Mouse (Mus musculus) heart, embryonic 13.5 days (tissue): ENCODE measurements around the gene Mylk. TPM values are rescaled to one million over a fixed set of nuclear protein-coding genes. Genes with fewer than 3 reads are reported as not detected.
A peak's percentile ranks its signal among the peaks of the same experiment; 100 is the strongest.

Experiments used
- ATAC-seq: fragments of 200-750 bp; cut with Nextera tagmentation; 2 replicates; pipeline ENCODE4 v1.8.0; 2017; ENCODE audit warnings: moderate TSS enrichment; ENCODE audit not compliant: insufficient number of reproducible peaks, low FRiP score, low TSS enrichment; ENCODE audit errors: extremely low read depth
- H3K27ac ChIP-seq: fragments of 300-500 bp; sonication (generic); replicated peaks from 2 replicates; pipeline ENCODE4 v1.5.1; 2015; ENCODE audit warnings: moderate library complexity, mild to moderate bottlenecking, inconsistent platforms
- H3K27me3 ChIP-seq: fragments of 300-500 bp; sonication (generic); replicated peaks from 2 replicates; pipeline ENCODE4 v1.6.1; 2015; ENCODE audit warnings: mild to moderate bottlenecking, inconsistent platforms
- H3K36me3 ChIP-seq: fragments of 300-500 bp; sonication (generic); 2 replicates; pipeline ENCODE4 v1.6.1; 2015; ENCODE audit warnings: mild to moderate bottlenecking, inconsistent platforms
- H3K4me1 ChIP-seq: fragments of 300-500 bp; sonication (generic); 2 replicates; pipeline ENCODE4 v1.6.1; 2015; ENCODE audit warnings: inconsistent platforms
- H3K4me2 ChIP-seq: fragments of 300-500 bp; sonication (generic); 2 replicates; pipeline ENCODE4 v1.6.1; 2015; ENCODE audit warnings: inconsistent platforms, mild to moderate bottlenecking, moderate library complexity
- H3K4me3 ChIP-seq: fragments of 300-500 bp; sonication (generic); 2 replicates; pipeline ENCODE4 v1.5.1; 2015; ENCODE audit warnings: moderate library complexity, mild to moderate bottlenecking, inconsistent platforms
- H3K9ac ChIP-seq: fragments of 300-500 bp; sonication (generic); 2 replicates; pipeline ENCODE4 v1.6.1; 2015; ENCODE audit warnings: inconsistent platforms, mild to moderate bottlenecking, moderate library complexity
- H3K9me3 ChIP-seq: fragments of 300-500 bp; sonication (generic); 2 replicates; pipeline ENCODE4 v1.6.1; 2016; ENCODE audit warnings: inconsistent platforms
- WGBS: fragments of 180-500 bp; shearing (Covaris S2); methylation state at CpG from one replicate; pipeline ENCODE4 v1.1.7; 2015; ENCODE audit warnings: mixed read lengths; 5-methylcytosine and 5-hydroxymethylcytosine counted together
- polyA plus RNA-seq: library from polyadenylated mRNA; unstranded; fragments of >200 nt; fragmentation: Nextera tagmentation; extraction: Ambion mirVana; gene quantifications from 2 replicates; pipeline ENCODE4 v1.2.1, GENCODE M21; 2015

Gene Mylk
- polyA plus RNA-seq, 1 experiment from 2014 or later = 9.1 TPM

GRCm38 (mm10) chr16:34895916-34896315 lies 150.9 kb downstream of the Mylk start:
- Histone ChIP-seq H3K27me3 (peaks cover 3% of the 10 kb centered on the region; the same call in 1 of the 2 replicates), H3K9me3 (no peaks in the 10 kb centered on the region), H3K9ac (no peak overlapping the region), H3K36me3 (no peaks in the 10 kb centered on the region), H3K4me1 (peaks cover 20% of the 10 kb centered on the region), H3K27ac (no peak overlapping the region), H3K4me2 (no peak overlapping the region), H3K4me3 (no peak overlapping the region)
- 79% methylated on average over 10 of the region's 10 CpGs for WGBS
- no peak for ATAC-seq

GRCm38 (mm10) chr16:34896996-34897395 lies 152.0 kb downstream of the Mylk start:
- Histone ChIP-seq H3K4me1 (peaks cover 30% of the 10 kb centered on the region), H3K27ac (no peak overlapping the region), H3K4me3 (no peak overlapping the region), H3K36me3 (no peaks in the 10 kb centered on the region), H3K4me2 (no peak overlapping the region), H3K9ac (no peak overlapping the region), H3K27me3 (peaks cover 8% of the 10 kb centered on the region; the same call in 1 of the 2 replicates), H3K9me3 (no peaks in the 10 kb centered on the region)
- no peak for ATAC-seq
- 60% methylated on average over 3 of the region's 3 CpGs for WGBS

DNA sequence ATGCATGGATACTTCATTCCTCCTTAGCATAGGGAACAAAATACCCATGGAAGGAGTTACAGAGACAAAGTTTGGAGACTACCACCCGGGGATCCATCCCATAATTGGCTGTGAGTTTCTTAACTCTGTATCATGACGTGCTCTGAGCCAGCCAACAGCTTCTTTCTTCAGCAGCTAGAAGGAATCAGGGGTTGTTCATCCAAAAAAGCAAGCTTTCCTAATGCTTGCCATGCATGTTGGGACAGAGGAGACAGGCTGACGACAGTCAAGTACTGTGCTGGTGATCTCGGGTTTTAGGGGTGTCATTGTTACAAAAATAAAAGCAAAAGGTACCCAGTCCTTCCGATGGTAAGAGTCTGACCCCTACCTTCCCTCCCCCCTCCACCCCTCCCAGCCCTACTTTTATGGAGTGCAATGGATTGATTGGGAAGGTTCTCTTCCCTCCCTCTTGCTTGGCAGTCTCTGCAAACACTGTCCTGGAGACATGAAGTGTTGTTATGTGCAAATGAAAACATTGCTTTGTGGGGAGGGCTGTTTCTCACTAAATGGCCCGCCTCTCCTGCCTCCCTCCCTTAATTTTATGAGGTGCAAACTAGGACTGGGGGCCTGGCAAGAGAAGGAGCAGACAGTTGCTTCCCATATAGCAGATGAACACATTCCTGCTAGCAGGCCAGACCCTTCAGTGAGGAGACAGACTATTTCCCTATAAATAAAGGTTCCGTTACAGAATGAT lies 153.2 kb downstream of the Mylk start:
- Histone ChIP-seq H3K36me3 (no peaks in the 10 kb centered on the region), H3K27me3 (peaks cover 14% of the 10 kb centered on the region), H3K27ac (no peak overlapping the region), H3K4me3 (no peak overlapping the region), H3K4me2 (no peak overlapping the region), H3K9me3 (no peaks in the 10 kb centered on the region), H3K4me1 (peaks cover 32% of the 10 kb centered on the region), H3K9ac (no peak overlapping the region)
- 72% methylated on average over 7 of the region's 7 CpGs for WGBS
- no peak for ATAC-seq

- Histone ChIP-seq H3K4me2 (no peak overlapping the region), H3K9me3 (no peaks in the 10 kb centered on the region), H3K9ac (peak overlapping the region; percentile 5; the same call in 1 of the 2 replicates), H3K4me3 (no peak overlapping the region), H3K4me1 (peaks cover 33% of the 10 kb centered on the region), H3K27ac (no peak overlapping the region), H3K36me3 (no peaks in the 10 kb centered on the region), H3K27me3 (peaks cover 17% of the 10 kb centered on the region)
- 56% methylated on average over 11 of the region's 11 CpGs for WGBS
- ATAC-seq = no peak
These were observed 154.2 kb downstream of the Mylk start for GRCm38 (mm10) chr16:34899071-34899808.

DNA sequence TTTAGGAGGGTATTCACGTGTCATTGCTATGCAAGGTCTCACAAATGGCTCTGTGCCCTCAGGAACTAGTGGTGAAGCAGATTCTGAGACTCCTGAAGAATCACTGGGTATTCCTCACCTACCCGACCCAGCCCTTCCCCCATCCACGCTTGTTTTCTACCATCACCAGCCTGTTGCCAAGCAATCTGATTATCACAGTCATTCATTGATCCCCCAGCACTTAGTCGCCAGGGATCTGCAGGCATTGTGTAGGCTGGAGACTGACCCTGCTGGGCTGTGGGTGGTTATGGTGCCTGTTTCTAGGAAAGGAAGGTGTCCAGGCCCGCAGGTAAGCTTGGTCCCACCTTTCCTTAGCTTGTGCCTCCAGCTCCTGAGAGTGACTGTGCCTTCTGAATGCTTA lies 155.0 kb downstream of the Mylk start:
- H3K27ac ChIP-seq = no peak overlapping the region
- no peak for ATAC-seq
- H3K27me3 ChIP-seq = peaks cover 25% of the 10 kb centered on the region
- H3K4me2 ChIP-seq = no peak overlapping the region
- H3K9me3 ChIP-seq = no peaks in the 10 kb centered on the region
- WGBS = 53% methylated on average over 5 of the region's 5 CpGs
- no peaks in the 10 kb centered on the region for H3K36me3 ChIP-seq
- H3K9ac ChIP-seq = peak overlapping the region; percentile 5
- H3K4me1 ChIP-seq = peaks cover 38% of the 10 kb centered on the region
- no peak overlapping the region for H3K4me3 ChIP-seq

GRCm38 (mm10) chr16:34900471-34900870 lies 155.5 kb downstream of the Mylk start:
- Histone ChIP-seq H3K27ac (peak overlapping the region; percentile 29; the same call in 1 of the 2 replicates), H3K36me3 (no peaks in the 10 kb centered on the region), H3K4me1 (peaks cover 38% of the 10 kb centered on the region), H3K4me3 (no peak overlapping the region), H3K27me3 (peaks cover 28% of the 10 kb centered on the region), H3K9me3 (no peaks in the 10 kb centered on the region), H3K9ac (0 out of 2 replicates have a peak overlapping the region, but pooled peaks have one; percentile 5), H3K4me2 (no peak overlapping the region)
- ATAC-seq = no peak
- whole genome bisulfite sequencing = 76% methylated on average over 5 of the region's 5 CpGs

DNA sequence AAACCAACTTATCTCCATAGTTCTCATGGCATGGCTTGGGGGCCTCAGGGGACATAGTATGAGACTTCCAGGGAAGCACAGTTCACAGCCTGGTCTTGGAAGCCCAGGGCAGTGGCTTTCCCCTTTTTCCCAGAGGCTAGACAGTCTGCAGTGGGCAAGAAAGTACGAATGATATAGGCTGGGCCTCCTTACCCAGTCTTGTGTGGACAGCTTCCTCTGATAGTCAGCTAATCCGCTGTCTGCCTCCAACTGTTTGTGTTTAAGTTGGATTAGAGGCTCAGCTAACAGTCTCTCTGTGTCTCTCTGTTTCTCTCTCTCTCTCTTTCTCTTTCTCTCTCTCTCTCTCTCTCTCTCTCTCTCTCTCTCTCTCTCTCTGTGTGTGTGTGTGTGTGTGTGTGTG lies 156.0 kb downstream of the Mylk start:
- Histone ChIP-seq H3K4me1 (peaks cover 38% of the 10 kb centered on the region), H3K27ac (peak overlapping the region; percentile 29; the same call in 1 of the 2 replicates), H3K27me3 (peaks cover 31% of the 10 kb centered on the region), H3K4me3 (no peak overlapping the region), H3K36me3 (no peaks in the 10 kb centered on the region), H3K9me3 (no peaks in the 10 kb centered on the region), H3K9ac (0 out of 2 replicates have a peak overlapping the region, but pooled peaks have one; percentile 19), H3K4me2 (no peak overlapping the region)
- WGBS = 65% methylated on average over 2 of the region's 2 CpGs
- no peak for ATAC-seq

- H3K36me3 ChIP-seq = no peaks in the 10 kb centered on the region
- H3K4me1 ChIP-seq = peaks cover 38% of the 10 kb centered on the region
- H3K27ac ChIP-seq = 0 out of 2 replicates have a peak overlapping the region, but pooled peaks have one; percentile 12
- H3K9ac ChIP-seq = peak overlapping the region; percentile 10; the same call in 1 of the 2 replicates
- no peak for ATAC-seq
- WGBS = 70% methylated on average over 7 of the region's 7 CpGs
- peaks cover 31% of the 10 kb centered on the region for H3K27me3 ChIP-seq
- H3K9me3 ChIP-seq = no peaks in the 10 kb centered on the region
- no peak overlapping the region for H3K4me3 ChIP-seq
- no peak overlapping the region for H3K4me2 ChIP-seq
These were observed 156.7 kb downstream of the Mylk start for GRCm38 (mm10) chr16:34901611-34902293.

DNA sequence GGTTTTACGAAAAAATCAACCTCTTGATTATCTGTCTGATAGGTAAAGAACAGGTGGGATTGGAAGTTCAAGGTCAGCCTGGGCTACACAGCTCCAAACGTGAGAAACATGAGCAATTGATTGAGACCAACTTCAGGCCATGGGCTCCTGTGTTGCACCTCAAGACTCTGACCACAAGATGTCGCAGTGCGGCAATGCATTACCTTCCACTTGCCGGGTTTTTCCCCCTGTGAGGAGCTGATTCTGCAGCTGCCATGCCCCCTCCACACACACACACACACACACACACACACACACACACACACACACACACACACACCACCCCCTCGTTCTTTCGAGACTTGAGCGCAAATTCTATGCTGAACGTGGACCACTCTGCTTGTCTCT lies 157.3 kb downstream of the Mylk start:
- Histone ChIP-seq H3K9me3 (no peaks in the 10 kb centered on the region), H3K9ac (no peak overlapping the region), H3K27me3 (peaks cover 31% of the 10 kb centered on the region), H3K4me3 (no peak overlapping the region), H3K4me2 (no peak overlapping the region), H3K36me3 (no peaks in the 10 kb centered on the region), H3K4me1 (peaks cover 42% of the 10 kb centered on the region), H3K27ac (no peak overlapping the region)
- ATAC-seq = no peak
- WGBS = 18% methylated on average over 9 of the region's 9 CpGs

- H3K4me1 ChIP-seq = peaks cover 47% of the 10 kb centered on the region
- ATAC-seq = no peak
- no peaks in the 10 kb centered on the region for H3K9me3 ChIP-seq
- H3K27ac ChIP-seq = no peak overlapping the region
- H3K27me3 ChIP-seq = peaks cover 31% of the 10 kb centered on the region
- no peaks in the 10 kb centered on the region for H3K36me3 ChIP-seq
- H3K4me3 ChIP-seq = no peak overlapping the region
- H3K9ac ChIP-seq = no peak overlapping the region
- no peak overlapping the region for H3K4me2 ChIP-seq
- WGBS = 77% methylated on average over 8 of the region's 8 CpGs
These were observed 157.8 kb downstream of the Mylk start for GRCm38 (mm10) chr16:34902761-34903160.

GRCm38 (mm10) chr16:34904876-34905275 lies 159.9 kb downstream of the Mylk start:
- H3K36me3 ChIP-seq = no peaks in the 10 kb centered on the region
- no peaks in the 10 kb centered on the region for H3K9me3 ChIP-seq
- peaks cover 48% of the 10 kb centered on the region for H3K4me1 ChIP-seq
- H3K4me3 ChIP-seq = no peak overlapping the region
- H3K27me3 ChIP-seq = peaks cover 28% of the 10 kb centered on the region
- no peak overlapping the region for H3K9ac ChIP-seq
- ATAC-seq = no peak
- H3K4me2 ChIP-seq = no peak overlapping the region
- WGBS = 88% methylated on average over 4 of the region's 4 CpGs
- no peak overlapping the region for H3K27ac ChIP-seq
